Mouse (Mus musculus) left cerebral cortex, adult 8-10 months (tissue): ENCODE measurements around the gene Gm17387. TPM values are rescaled to one million over a fixed set of nuclear protein-coding genes. Genes with fewer than 3 reads are reported as not detected.

Source experiments
- DNase-seq, 2 experiments: peaks; one replicate each; pipeline ENCODE4 v3.0.0; 2022; ENCODE audit warnings: low spot score in 2 of 2
- total RNA-seq, 4 experiments: library from RNA; stranded (reverse); gene quantifications; 2 replicates each; pipeline ENCODE4 v1.2.4; 2022

Gm17387 gene
- not detected for total RNA-seq

- no peak for DNase-seq
Observed at GRCm38 (mm10) chr7:141028831-141029230, at the start of gene Gm17387. Gm17387 (plus strand) TSS chr7:141029131.

- no peak for DNase-seq
Observed at GRCm38 (mm10) chr7:140981704-140982103, 47.2 kb upstream of the Gm17387 start.

- DNase-seq, result no peak
Observed at GRCm38 (mm10) chr7:140982971-140983370, 46.0 kb upstream of the Gm17387 start.

GRCm38 (mm10) chr7:140987182-140988138 is 41.5 kb upstream of the Gm17387 start:
- peak in 1 of 2 experiments; percentile 38 for DNase-seq

DNA sequence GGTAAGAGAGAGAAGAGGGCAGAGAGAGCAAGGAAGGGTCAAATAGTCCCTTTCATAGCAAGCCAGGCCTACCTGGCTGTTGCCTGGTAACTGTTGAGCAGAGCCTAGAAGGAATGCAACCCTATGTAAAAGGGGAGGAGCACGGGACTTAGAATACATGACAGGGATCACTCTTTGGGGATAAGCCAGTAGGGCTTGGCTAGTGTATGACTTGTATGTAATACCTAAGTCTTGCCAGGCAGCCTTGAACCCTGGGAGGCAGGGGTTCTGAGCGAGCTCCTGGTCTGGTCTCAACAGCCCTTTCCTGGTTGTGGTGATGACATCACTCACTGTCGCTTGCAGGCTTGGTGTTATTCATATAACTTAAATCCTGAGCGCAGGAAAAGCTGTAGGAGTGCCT is 39.9 kb upstream of the Gm17387 start:
- DNase-seq, result no peak

DNA sequence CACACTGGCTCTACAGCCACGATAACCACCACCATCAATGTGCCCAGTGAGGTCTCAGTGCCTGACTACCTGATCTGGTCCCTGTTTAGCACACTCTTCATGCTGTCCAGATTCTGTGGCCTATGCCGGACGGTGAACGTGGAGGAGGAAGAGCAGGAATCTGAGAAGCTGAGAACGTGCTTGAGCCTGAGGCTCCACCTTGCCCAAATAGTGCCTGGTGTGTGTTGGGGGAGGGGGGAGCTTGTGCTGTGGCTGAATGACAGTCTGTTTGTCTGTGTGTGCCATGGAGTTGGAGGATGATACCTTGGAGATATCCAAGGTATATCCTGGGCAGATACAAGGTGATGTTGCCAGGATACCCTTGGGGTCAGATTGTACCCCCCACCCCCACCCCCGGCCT is 38.7 kb upstream of the Gm17387 start:
- DNase-seq, result no peak

GRCm38 (mm10) chr7:140990622-140991021 is 38.3 kb upstream of the Gm17387 start:
- DNase-seq, result no peak

- no peak for DNase-seq
Observed at GRCm38 (mm10) chr7:140991117-140991689, 37.7 kb upstream of the Gm17387 start.

DNA sequence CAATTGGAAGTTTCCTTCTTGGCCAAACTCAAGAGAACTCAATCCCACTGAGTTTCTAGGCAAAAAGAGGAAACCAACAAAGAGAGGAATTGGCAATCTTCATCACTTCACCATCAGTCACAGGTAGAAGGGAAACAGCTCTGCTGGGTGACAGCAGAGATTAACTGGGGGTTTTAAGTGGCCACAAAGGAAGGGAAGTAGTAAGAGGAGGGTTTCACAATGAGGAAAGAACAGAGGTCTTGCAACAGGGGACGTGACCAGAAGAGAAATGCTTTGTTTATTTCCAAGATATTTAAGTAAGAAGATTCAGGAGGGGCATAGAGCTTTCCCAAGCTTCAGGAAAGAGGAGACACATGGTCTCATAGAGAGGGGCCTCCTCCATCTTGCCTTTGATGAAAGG is 31.1 kb upstream of the Gm17387 start:
- DNase-seq, result no peak

DNA sequence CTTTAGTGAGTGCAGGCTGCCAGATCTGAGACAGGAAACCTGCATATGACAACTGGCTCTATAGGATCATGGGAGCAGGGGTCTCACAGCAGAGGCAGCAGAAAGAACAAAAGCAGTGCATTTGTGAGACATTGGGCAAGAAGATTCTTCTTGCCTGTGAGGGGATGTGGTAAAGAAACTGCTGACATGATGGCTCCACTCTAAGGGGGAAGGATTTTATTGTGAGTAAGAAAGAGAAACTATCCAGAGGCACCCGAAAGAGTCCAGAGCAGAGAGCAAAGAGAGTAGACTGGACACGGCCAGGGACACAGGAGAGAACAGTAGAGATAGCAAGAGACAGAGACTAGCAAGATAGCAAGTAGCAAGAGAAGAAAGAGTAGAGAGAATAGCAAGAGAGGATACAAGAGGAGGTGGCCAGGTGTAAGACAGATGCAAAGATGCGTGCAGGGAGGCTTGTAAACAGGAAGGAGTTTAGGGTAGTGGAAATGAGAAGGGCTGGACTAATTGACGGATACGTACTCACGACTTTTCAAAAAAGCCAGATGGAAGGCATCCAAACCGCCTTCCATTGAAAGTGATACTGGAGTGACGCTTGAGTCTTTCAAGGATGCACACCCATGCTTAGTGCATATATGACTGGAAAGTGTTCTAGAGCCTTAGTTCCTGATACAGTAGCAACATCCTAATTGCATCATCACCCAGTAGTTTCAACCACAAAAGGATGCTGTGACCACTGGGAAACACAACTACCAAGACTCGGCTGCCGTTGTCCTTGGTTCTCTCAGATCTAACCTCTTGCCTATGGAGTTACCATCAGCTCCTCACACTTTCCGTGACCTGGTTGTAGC is 29.9 kb upstream of the Gm17387 start:
- no peak for DNase-seq

DNA sequence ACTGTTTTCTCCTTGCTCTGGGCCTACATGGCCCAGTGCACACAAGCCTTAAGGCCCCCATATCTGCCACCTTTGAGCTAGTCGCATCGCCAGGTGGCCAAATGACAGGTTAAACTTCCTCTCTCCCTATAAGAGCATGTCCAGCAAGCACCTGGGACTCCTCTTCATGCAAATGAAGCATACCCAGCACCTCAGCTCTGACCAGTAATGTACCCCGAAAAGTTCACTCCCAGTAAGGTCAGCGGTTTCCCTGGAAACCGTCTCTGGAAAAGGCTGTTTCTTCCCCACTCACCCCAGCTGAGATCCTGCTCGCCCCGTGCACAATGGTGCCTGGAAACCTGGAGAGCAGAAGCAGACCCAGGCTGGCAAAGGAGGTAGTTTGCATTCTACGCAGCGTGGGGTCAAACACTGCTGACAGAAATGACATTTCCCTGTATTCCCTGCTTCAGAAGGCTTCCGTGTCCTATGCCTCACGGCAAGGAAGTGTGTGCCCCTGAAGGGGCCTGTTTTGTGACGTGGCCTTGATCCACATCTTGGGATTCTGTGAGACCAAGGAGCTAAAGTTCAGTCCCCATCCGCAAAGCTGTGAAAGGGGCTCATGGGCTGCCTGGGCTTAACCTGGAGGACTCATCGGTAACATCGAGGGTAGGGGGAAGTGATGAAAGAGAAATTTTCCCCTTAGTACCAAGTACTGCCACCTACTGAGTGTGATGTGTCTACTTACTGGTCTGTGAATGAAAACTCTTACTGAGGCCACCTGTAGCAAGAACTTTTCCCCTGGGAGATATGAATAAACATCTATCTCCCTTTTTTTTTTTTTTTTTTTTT is 27.8 kb upstream of the Gm17387 start:
- DNase-seq, result no peak

DNA sequence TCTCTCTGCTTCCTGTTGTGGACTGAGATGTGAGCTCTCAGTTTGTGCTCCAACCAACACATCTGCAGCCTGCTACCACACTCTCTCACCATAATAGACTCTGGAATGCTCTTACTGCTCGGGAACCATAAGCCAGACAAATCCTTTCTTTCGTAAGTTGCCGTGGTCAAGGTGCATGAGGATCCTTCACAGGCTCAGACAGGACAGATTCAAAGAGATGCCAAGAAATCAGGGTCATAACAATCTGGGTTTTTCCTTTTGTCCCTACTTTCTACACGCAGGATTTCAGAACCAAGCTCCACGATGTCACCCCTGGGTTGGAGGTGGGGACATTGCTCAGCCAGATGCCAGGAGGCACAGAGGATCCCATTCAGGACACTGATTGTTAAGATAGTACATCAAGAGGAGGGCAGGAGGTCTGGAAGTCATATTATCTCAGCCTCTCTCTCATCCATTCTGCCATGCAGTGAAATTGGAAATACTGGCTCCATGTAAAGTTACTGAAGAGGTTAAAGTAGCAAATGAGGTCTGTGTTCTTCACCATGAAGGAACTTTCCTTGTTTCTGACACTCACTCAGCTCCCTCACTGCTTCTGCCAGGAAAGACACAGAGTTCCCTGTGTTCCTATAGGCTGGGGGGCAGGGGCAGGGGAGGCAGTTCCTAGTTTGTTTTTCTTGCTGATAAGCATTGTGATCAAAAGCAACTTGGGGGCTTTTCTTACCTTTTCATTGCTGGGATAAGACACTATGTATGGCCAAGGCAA is 25.5 kb upstream of the Gm17387 start:
- DNase-seq, result no peak

DNA sequence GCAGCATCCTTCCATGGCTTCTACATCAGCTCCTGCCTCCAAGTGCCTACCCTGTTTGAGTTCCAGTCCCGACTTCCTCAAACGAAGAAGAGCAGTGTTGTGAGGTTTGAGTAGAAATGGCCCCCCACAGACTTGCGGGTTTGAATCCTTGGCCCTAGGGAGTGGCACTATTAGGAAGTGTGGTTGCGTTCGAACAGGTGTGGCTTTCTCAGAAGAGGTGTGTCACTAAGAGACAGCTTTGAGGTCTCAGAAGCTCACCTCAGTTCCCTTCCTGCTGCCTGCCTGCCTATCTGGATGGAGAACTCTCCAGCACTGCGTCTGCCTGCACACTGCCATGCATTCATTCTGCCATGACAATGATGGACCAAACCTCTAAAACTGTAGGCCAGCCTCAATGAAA is 22.5 kb upstream of the Gm17387 start:
- no peak for DNase-seq

DNA sequence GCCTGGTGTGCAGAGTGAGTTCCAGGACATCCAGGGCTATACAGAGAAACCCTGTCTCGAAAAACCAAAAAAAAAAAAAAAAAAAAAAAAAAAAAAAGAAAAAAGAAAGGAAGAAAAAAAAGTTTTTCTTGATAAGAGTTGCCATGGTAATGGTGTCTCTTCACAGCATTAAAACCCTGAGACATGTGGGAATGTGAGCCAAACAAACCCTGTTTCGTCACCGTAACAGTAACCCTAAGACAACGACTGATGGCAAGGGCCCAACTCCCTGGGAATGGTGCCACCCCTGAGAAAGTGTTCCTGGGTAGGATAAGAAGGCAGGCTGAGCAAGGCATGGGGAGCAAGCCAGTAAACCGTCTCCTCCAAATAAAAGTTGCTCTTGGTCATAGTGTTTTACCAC is 22.0 kb upstream of the Gm17387 start:
- DNase-seq, result no peak

GRCm38 (mm10) chr7:141008312-141008761 is 20.6 kb upstream of the Gm17387 start:
- no peak for DNase-seq

DNA sequence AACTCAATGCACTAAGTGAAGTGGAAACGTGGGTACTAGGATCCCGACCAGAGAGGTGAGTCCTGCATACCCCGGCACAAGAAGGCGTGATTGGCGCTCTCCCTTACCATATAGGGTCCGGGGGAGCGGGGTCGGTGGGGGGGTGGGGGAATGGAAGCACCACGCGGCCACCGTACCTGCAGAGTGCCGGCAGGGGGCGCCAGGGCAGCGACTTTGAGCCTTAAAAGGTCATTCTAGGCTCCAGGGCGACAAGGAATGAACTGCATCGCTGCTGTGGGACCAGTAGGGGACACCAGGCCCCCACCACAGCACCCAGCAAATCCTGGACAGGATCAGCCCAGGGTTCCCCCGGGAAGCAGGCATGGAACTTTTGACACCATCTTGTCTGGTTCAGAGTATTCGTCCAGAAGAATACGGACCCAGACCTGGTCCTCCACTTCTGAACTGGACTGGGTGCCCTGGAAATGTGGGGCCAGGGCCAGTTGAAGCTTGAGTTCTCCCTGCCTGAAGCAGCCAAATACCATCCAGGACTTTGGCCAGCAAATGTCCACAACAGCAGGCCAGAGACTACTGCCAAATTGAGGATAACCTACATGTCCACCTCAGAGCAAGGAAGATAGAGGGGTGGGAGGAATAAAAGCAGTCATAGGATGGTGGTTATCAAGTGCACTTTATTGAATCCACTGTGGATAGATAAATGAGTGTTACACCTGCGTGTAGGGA is 19.8 kb upstream of the Gm17387 start:
- peak in 1 of 2 experiments; percentile 19 for DNase-seq

DNA sequence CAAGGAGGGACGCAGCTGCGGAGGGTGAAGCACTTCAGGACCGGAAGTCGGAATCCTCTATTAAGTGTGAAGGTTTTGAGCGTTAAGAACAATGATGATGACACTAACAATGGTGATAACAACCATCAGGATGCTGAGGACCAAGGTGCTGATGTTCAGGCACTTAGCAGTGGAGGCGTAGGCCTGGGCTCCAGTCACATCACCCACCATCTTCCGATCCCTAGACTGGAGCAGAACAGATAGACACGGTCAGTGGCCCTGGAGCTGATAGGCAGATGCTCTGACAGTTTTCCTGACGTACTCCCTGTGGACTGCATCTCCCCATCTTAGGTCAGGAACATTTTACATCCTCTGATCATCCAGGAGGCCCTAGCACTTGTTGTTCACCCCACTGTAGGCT is 19.3 kb upstream of the Gm17387 start:
- no peak for DNase-seq

DNA sequence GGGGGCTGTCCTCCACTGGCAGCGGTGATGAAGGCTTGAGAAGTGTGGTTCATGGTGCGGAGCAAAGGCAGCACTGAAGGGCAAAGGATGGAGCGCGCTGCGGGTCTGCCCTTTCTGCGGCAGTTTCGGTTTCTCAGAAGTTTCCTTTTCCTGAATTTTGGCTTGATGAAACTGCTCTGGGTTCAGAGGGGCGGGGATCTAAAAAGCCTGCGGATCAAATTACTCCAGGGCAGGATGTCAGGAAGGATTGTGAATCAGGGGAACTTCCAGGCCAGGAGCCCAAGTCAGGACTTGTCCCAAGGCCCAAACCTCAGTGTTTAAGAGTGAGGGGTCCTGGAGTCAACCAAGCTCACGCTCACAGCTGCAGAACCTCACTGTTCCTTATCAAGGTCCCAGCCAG is 18.3 kb upstream of the Gm17387 start, which contains the start of gene Ifitm3:
Gene Ifitm3 (minus strand): TSS at position 178 of the 400 bp plus-strand sequence.
- no peak for DNase-seq

DNA sequence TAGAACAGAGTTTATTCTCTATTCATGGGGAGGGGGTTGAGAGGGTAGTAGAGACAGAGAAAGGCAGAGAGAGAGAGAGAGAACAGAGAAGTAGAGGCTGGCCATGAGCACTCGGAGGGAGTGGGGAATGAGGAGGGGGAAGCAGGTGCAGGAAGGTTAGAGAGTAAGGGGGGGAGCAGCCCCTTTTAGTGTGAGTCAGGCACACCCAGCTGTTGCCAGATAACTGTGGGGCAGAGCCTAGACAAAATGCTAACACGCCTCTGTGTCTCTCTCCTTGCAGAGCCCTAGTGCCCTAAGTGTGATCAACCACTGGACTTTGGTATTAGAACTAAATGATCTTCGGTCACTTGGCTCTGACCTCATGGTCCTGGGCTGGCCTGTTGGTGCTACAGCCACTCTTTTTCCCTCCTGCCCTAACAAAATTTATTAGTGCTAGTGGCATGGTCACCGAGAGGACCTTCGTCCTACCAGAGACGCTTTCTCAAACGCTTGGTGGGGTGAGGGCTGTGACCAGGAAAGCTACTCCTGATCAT is 17.6 kb upstream of the Gm17387 start:
- no peak for DNase-seq
